Mouse (Mus musculus) c-Kit-negative CD71-positive TER-119-positive erythroid progenitor cells, embryonic 14.5 days (primary cell): ENCODE measurements around the gene Gm49450.
"Not testable (repeated sequence)": the region's sequence is repeated elsewhere in the genome, so short reads cannot be mapped to it uniquely, and the experiment has no call there.

ENCODE experiments used
- DNase-seq: peaks from one replicate; pipeline ENCODE4 v3.0.0-alpha.2; 2013; ENCODE audit warnings: low read depth, low spot score

Gm49450 gene

GRCm38 (mm10) chr15:98924682-98925081, 28.7 kb downstream of the Gm49450 start:
- DNase-seq = no peak

GRCm38 (mm10) chr15:98923031-98923537, 30.3 kb downstream of the Gm49450 start:
- DNase-seq = no peak

GRCm38 (mm10) chr15:98922581-98922980, 30.8 kb downstream of the Gm49450 start:
- no peak for DNase-seq

- DNase-seq = no peak
Observed at GRCm38 (mm10) chr15:98921510-98921909, 31.8 kb downstream of the Gm49450 start.

- DNase-seq = not testable (repeated sequence)
Observed at GRCm38 (mm10) chr15:98918499-98918895, 34.9 kb downstream of the Gm49450 start.

GRCm38 (mm10) chr15:98917538-98918498, 35.5 kb downstream of the Gm49450 start, which contains the start of gene Lmbr1l:
TSS of gene Lmbr1l (minus strand) at chr15:98918231.
- peak; percentile 95 for DNase-seq

GRCm38 (mm10) chr15:98917091-98917490, 36.3 kb downstream of the Gm49450 start:
- DNase-seq = no peak

- DNase-seq = no peak
Observed at GRCm38 (mm10) chr15:98916016-98916415, 37.3 kb downstream of the Gm49450 start.

- DNase-seq = no peak
Observed at GRCm38 (mm10) chr15:98914903-98915302, 38.4 kb downstream of the Gm49450 start.

GRCm38 (mm10) chr15:98904692-98905091, 48.7 kb downstream of the Gm49450 start:
- no peak for DNase-seq

- no peak for DNase-seq
Observed at GRCm38 (mm10) chr15:98902600-98902999, 50.8 kb downstream of the Gm49450 start.

GRCm38 (mm10) chr15:98901530-98901929, 51.8 kb downstream of the Gm49450 start:
- DNase-seq = no peak

GRCm38 (mm10) chr15:98897928-98898800, 55.2 kb downstream of the Gm49450 start, which contains the start of gene Dhh:
TSS of gene Dhh (minus strand) at chr15:98898540.
- DNase-seq = no peak

- DNase-seq = no peak
Observed at GRCm38 (mm10) chr15:98897495-98897894, 55.9 kb downstream of the Gm49450 start.

GRCm38 (mm10) chr15:98895635-98896589, 57.4 kb downstream of the Gm49450 start:
- no peak for DNase-seq

GRCm38 (mm10) chr15:98894746-98895634, 58.4 kb downstream of the Gm49450 start:
- no peak for DNase-seq

GRCm38 (mm10) chr15:98893940-98894745, 59.2 kb downstream of the Gm49450 start, which contains the start of gene Rhebl1:
TSS of gene Rhebl1 (minus strand) at chr15:98894540.
- no peak for DNase-seq

GRCm38 (mm10) chr15:98893036-98893435, 60.3 kb downstream of the Gm49450 start:
- DNase-seq = no peak
